Mouse (Mus musculus) retina, embryonic 14.5 days (tissue): ENCODE data around the gene Fnd3c2.
A peak's percentile ranks its signal among the peaks of the same experiment; 100 is the strongest.
"Not testable (repeated sequence)": the region's sequence is repeated elsewhere in the genome, so short reads cannot be mapped to it uniquely, and the experiment has no call there.

Experiments
- DNase-seq: peaks from one replicate; pipeline ENCODE4 v3.0.0-alpha.2; 2015; ENCODE audit warnings: low spot score

Fnd3c2 gene

DNA sequence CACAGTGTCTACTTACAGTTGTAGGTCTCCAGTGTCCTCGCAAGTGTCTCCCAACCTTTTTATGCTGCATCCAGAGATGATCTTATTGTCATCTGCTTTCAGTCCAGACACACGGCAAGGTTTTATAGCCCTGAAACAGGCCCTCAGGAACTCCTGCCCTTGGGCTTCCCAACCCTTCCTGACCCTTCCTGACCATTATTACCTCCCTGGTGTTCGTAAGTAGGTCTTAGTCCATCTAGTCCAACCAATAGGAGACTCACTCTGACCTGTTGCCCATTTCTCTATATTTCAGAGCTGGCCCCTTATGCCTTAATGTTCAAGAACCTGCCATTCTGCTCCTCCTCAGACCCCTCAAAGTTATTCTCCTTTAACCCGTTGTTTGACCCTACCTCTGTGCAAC lies at the start of gene Fnd3c2:
Gene Fnd3c2, minus strand, starts transcription at position 101 of the 400 bp plus-strand sequence.
- DNase-seq = no peak

- DNase-seq = no peak
These were observed 29.3 kb upstream of the Fnd3c2 start for GRCm38 (mm10) chrX:106284441-106284840.

- DNase-seq = no peak
These were observed 34.1 kb downstream of the Fnd3c2 start, which contains the start of gene Taf9b for GRCm38 (mm10) chrX:106221058-106221457. TSS of gene Taf9b (minus strand) at chrX:106221158.

- peak; percentile 79 for DNase-seq
These were observed 35.8 kb downstream of the Fnd3c2 start for GRCm38 (mm10) chrX:106219171-106220032.

DNA sequence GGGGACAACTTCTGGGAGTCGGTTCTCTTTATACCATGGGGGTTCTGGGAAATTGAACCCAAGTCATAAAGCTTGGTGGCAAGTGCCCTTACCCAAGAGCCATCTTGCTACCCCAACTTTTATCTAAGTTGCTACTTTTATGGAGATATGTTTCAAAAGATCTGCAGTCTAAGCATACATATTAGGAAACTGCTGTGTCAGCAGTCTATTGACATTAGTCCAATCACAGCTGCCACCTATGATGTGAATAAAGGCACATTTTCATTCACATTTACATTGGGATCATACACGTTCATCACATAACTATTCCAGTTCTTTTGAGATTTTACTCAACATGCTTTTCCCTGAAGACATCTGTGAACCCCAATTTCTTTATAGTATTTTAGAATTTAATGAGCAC lies 46.1 kb downstream of the Fnd3c2 start:
- no peak for DNase-seq

GRCm38 (mm10) chrX:106198904-106199303 lies 56.3 kb downstream of the Fnd3c2 start:
- peak; percentile 20 for DNase-seq

- DNase-seq = no peak
These were observed 57.9 kb downstream of the Fnd3c2 start for GRCm38 (mm10) chrX:106197308-106197707.

- not testable (repeated sequence) for DNase-seq
These were observed 60.8 kb downstream of the Fnd3c2 start for GRCm38 (mm10) chrX:106194361-106194760.

DNA sequence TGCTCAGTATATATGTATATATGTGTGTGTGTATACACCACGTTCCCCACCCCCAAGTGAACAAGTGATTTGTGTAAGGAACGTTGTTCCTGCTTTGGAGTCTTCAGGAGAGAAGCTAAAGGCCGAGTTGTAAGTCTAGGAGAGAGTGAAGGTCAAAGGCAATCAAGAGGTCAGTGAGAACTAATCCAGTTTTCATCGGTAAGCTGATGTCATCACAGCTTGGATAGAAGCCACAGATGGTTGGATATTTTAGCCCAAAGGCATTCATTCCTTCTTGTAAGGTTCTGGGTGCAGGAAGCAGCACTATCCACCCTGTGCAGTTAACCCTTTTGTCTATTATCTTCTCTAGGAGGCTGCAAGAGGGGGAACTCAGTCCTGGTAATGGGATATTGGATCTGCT lies 65.1 kb downstream of the Fnd3c2 start:
- no peak for DNase-seq

DNA sequence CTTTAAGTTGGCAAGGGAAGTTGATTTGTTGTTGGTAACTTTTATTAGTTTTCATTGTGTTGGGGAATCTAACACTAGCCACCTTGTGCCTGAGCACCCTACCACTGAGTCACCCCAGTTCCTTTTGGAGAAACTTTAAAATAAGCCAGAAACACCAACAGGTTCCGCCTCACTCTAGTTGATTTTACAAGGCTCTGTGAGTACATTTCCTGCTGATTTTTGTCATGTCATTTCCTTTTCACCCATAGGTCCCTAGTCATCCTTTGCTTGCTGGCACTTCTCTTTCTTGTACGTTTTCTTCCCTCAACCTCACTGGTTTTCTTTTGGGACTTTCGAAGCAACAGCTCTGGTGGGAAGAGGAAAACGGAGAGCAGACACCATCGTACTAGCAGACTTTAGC lies 65.8 kb downstream of the Fnd3c2 start:
- no peak for DNase-seq

GRCm38 (mm10) chrX:106187737-106188136 lies 67.4 kb downstream of the Fnd3c2 start:
- DNase-seq = no peak

- peak; percentile 86 for DNase-seq
These were observed 68.2 kb downstream of the Fnd3c2 start, which contains the start of gene Pgk1 for GRCm38 (mm10) chrX:106186713-106187649. TSS of gene Pgk1 (plus strand) at chrX:106187100.

DNA sequence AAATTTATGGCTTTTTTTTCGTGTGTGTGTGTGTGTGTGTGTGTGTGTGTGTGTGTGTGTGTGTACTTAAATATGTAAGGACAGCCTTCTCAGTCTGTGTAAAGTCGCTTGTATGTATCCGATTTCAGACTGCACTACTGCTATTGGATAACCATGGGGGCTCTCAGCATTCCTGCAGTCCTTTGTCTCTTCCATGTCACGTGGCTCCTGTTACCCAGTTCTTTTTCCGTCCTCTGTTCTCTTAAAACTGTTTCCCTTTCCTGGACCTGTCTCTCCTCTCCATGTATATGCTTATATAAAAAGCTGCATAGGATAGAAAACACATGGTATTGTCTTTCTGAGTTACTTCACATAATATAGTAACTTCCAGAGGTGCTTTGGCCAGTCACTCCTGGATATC lies 69.5 kb downstream of the Fnd3c2 start:
- DNase-seq = peak; percentile 47
